Mouse (Mus musculus): ENCODE data around the gene Crybb1.

- TF ChIP-seq CTCF (IDR thresholded peaks at IDR 0.05; ENCODE audit: borderline replicate concordance, insufficient read depth, low read depth, low read length), result no peak
- TF ChIP-seq POLR2A (IDR thresholded peaks at IDR 0.05; ENCODE audit: borderline replicate concordance, insufficient read depth, low read length), result no peak
Observed at GRCm38 (mm10) chr5:112213331-112214240, 42.0 kb upstream of the Crybb1 start.
